Mouse (Mus musculus): ENCODE measurements around the gene Mid1.
"Not testable (repeated sequence)": the region's sequence is repeated elsewhere in the genome, so short reads cannot be mapped to it uniquely, and the experiment has no call there.

Mid1 gene

DNA sequence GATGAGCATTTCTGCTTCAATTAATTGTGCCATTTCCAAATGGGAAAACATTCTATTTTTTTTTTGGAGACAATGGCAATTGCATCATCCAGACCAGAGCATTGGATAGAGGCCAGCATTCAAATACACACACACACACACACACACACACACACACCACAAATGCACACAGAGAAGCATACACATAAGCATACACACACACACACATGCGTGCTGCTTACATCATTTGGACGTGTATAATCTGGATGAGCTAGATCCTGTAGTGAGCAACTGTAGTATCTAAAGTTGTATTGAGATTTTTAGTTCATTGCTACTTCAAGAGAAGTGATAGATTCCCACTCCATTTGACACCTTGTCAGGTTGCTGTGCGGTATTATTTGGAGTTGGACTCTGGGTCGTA is 289.5 kb downstream of the Mid1 start:
- peak; percentile 23 to 44 for DNase-seq

DNA sequence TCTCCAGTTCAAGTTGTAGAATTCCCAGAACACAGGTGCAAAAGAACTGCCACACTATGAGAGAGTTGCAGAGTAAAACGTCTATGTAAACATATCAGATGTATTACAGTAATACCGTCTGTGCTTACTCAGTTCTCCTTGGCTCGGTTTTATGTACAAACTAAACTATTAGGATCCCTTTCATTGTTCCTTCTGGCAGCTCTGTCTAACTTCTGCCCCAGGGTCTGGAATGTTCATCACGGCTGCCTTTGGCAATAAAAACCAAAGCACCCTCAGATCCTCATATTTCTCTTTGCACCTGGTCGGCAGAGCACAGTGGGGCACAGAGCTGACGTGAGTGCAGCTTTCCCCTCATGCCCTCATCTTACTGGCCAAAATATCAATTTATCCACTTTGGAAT is 290.0 kb downstream of the Mid1 start:
- DNase-seq = peak; percentile 28 to 39

DNA sequence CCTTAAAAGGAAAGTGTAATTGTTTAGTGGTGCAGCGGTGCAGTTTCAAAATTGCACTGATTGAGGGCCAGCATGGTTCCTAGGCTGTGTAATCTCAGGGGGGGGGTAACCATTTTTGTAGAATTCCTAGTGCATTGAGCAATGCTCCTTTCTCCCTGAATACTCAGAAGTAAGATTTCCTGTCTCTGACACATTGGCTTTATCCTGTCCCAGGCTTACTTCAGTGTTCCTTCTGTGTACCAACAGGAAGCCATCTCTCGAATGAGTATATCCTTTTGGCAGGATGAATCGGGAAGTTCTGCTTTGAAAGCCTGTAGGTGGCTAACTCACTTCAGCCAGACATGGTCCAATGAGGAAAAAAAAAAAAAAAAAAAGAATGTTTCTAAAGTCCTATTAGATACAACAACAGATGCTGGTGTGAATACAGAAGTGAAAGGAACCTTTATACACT is 290.7 kb downstream of the Mid1 start:
- DNase-seq = peak; percentile 22 to 42

DNA sequence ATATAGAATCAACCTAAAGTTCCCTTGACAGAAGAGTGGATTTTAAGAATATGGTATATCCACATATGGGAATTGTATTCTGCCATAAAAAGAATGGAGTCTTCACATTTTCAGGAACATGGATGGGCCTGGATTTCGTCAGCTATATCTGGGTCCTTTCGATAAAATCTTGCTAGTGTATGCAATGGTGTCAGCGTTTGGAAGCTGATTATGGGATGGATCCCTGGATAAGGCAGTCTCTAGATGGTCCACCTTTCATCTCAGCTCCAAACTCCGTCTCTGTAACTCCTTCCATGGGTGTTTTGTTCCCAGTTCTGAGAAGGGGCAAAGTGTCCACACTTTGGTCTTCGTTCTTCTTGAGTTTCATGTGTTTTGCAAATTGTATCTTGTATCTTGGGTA is 291.3 kb downstream of the Mid1 start:
- peak in 1 of 2 experiments; percentile 14 for DNase-seq

DNA sequence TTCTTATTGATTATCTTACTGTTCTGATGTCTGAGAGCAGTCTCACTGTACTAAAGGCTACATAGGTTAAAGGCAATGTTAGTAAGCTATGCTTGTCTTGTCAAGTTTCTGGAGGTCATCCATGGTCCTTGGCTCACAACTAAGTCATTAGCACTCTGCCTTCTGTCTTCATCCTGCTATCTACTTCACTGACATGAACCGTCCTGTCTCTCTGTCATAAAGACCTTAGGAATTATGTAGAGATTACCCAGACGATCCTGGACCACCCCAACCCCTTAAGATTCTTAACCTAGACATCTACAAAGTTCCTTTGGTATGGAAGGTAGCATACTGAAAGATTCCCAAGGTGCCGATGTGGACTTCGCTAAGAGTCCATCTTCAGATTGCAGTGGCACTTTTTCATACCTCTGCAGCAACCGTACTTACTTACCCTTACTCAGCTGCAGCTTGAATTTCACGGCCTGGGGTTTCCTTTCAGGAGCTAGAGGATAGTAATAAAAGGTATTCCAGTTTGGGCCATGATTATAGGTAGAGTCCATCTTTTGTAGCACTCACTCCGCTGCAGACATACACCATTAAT is 292.9 kb downstream of the Mid1 start:
- peak in 1 of 2 experiments; percentile 50 for DNase-seq

DNA sequence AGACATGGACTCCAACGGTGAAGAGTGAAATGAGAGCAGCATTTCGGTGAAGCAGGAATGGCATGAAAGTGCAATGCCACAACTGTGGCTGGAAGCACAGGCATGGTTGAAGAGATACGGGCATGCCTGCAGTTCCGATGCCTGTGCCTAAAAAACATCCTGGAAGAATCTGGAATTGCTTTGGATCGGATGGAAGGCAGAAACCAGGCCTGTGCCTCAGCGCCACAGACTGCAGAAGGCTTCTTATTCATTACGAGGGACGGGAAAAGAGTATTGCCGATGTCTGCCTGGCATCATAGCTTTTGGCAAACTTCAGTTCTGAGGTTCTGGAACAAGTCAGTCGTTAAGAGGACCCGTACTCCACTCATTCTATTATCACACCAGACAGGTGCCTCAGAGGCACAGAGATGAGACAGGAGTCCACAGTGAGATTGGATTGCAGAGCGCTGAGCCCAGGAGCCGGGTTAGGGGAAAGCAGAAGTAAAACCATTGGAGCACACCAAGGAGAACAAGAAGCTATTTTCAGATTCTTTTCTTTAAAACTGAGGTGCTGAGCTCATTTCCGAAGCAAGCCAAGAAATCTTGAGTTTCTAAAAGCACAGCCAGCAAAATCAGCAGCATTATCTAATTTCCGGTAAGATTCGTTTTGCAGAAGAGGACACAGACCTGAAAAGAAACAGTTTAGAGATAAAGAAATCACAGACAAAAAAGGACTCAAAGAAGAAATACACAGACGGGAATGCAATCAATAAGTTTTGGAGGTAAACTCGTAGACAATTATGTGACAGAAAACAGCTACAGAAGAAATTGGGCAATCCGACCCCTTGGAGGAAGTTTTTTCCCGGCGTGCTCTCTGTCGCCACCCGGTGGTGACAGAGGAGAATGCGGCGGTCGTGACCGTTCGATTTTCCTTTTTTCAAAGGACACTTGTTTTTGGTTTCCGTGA is 293.7 kb downstream of the Mid1 start:
- DNase-seq = peak; percentile 81 to 90

DNA sequence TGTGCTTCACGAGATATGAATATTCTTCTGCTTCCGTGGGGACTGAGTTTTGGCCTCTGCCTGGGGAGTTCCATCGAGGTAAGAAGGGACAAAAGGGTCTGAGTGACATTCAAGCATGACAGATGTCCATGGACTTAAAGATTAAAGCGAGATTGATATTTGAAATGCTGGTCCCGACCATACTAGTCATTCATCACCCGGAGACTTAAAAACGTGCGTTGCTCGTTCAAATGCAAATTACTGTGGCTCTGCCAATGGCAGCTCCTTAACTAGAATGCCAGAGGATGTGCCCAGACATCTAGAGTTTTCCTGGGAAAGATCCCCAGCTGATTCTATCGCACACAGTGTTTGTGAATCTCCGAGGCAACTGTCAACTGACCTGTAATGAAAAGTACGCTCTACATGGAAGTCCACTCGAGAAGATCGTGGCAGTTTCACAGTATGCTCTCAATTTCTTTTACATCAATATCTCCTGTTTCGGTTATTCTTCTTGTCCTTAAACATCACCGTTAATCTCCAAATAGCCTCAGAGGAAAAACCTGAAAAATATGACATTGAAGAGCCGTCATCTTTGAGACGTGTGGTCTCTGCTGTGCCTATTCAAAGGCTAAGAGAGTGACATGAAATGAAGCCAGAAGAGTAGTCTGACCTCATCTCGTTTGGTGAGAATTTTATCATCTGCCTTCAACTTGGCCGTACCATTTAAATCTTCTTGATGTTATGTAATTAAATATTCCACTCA is 294.6 kb downstream of the Mid1 start:
- DNase-seq = peak; percentile 19 to 49

DNA sequence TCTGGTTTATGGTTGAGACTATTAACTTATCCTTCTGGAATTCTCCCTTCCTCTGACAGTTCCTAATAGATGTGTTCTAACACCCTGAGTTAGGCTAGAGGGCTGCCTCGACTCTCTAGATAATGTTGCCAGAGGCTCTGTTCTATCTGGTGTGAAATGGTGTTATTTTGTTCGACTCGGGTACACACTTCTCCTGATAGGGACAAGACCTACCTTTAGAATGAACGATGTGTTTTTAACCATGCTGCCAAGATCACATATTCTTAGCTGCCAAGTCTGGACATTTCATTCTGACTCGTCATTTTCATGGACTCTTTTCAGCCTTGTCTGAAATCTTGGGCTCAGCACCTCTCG is 295.2 kb downstream of the Mid1 start:
- peak; percentile 14 to 32 for DNase-seq

DNA sequence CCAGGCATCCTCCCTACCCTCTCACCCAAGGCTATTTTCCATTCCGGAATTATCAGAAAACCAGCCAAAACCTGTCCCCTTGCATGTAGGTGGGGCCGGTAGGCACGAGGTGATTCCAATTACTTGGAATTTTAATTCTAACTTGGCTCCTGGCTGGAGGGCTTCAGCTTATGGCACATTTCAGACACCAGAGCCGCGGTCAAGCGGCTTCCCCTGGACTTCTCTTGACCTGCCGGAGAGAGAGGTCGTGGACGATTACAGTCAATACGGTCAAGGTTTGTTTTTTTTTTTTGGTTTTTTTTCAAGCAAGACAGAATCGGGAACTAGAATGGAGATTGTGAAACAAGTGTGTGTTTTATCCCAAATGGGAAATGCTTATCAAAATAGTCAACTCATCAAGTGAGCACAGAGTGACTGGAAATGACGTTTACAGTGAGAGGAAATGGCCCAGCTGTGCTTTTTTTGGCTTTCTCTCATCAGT is 295.9 kb downstream of the Mid1 start:
- DNase-seq = peak; percentile 50 to 54

DNA sequence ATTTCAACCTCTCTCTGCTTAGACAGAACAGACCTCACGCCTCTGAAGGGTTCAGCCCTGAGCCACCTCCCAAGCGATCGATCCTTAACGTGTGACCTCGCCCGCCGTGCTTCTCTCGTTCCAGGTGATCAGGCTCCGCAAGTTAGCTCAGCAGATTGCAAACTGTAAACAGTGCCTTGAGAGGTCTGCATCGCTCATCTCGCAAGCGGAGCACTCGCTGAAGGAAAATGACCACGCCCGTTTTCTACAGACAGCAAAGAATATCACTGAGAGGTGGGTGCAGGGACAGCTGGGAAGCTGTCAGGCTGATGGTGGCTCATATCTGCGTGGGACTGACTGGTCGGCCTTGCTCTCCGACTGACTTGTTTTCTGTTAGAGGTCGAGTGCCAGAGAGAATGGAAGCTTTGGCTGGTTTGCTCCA is 296.8 kb downstream of the Mid1 start:
- DNase-seq = peak; percentile 53 to 61

DNA sequence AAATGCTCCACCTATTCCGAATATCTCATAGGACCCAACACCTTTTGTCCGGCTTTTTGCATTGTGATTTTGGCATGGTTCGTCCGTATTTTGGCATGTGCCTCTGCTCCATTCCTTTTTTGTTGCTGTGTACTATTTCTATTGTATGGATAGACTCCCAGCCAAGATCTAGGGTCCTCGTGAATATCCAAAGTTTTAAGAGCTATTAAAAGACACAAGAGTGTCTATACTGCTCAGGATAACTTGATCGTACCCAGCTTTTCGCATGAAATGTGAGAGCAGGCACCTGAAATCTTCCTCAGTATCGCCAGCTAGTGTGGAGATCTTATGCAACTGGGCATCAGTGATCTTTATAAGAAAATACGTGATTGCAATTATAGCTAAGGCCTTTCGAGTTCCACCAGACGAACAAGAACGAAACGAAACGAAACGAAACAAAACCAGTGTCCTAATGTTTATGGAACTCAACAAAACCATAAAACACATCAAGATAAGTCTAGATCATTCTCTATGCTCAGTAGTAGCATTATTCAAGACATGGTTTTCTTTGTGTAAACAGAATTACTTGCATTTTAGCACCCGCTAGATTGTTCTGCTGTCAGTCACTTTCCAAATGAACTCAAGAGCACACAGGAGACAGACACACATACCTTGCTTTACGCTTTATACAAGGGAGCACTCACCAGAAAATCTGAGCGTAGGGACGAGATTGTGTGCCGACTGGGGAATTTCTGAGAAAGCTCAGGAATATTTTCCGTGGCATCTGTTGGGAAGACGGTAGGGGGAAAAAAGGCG is 297.8 kb downstream of the Mid1 start:
- DNase-seq = peak; percentile 19 to 24

DNA sequence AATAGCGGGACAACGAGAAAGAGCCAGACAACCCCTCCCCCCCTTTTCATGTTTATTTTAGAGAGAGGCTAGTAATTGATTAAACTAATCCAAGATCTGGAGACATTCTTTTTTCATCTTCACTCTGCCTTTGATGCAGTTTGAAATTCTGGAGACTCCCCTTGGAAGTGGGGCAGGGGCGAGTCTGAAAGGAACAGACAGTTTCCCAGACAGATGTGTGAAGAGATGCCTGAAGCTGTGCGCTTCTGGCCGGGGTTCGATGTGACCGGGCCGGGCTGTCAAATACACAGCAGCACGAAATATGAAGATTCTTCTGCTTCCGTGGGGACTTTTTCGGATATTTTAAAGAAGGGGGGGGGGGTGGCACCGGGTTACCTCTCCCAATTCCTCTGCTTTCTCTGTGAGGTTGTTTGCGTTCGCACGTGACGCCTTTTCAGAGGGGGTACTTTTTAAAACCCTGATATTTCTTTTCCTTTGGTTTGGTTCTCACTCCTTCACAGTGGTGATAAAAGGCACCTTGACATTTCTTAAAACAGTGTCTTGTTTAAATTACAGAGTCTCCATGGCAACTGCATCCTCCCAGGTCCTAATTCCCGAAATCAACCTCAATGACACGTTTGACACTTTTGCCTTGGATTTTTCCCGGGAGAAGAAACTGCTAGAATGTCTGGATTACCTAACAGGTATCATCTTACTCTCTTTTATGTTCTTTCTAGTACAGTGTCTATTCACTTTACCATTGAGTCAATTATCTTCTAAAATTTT is 298.6 kb downstream of the Mid1 start:
- DNase-seq = peak; percentile 36 to 44

DNA sequence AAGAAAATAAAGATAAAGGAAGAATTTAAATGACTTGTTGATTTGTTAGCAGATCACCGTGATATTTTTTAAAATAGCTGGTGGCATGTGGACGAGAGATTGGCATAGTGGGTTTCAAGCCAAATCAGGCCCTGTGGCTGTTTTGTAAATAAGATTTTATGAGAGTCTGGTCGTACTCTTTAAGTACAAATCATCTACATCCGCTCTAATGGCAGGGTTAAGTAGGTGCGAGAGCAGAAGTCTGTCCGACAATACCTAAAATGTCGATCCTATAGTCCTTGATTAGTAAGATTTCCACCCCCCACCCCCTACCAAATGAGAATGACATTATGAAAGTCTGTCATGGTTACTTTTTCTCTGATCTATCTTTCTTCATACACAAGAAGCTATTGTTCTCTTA is 299.3 kb downstream of the Mid1 start:
- DNase-seq = peak in 1 of 2 experiments; percentile 14

DNA sequence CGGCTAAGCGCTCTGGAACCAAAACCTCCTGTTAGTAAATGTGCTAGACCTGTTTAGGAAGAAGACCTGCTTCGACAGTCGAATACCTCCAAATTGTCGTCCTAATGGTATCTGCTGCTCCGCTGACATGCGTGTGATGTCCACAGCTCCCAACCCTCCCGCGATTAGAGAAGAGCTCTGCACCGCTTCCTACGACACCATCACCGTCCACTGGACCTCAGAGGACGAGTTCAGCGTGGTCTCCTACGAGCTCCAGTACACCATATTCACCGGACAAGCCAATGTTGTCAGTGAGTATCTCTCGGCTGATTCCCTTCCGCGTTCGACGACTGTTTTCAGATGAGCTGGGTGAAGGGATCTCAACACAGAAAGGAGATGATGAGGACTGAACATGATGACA is 299.9 kb downstream of the Mid1 start:
- peak; percentile 45 to 56 for DNase-seq

DNA sequence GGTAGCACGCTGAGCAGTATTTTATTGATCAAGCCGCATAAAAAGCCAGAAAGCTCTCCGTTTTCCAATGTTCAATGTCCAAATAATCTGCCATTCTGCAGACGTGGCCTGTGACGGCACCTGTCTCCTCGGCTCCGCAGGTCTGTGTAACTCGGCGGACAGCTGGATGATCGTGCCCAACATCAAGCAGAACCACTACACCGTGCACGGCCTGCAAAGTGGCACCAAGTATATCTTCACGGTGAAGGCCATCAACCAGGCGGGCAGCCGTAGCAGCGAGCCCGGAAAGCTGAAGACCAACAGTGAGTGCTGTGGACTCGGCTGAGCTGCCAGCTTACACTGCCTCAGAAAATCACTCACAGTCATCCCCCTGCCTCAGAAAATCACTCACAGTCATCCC is 300.8 kb downstream of the Mid1 start:
- DNase-seq = peak; percentile 63 to 68

DNA sequence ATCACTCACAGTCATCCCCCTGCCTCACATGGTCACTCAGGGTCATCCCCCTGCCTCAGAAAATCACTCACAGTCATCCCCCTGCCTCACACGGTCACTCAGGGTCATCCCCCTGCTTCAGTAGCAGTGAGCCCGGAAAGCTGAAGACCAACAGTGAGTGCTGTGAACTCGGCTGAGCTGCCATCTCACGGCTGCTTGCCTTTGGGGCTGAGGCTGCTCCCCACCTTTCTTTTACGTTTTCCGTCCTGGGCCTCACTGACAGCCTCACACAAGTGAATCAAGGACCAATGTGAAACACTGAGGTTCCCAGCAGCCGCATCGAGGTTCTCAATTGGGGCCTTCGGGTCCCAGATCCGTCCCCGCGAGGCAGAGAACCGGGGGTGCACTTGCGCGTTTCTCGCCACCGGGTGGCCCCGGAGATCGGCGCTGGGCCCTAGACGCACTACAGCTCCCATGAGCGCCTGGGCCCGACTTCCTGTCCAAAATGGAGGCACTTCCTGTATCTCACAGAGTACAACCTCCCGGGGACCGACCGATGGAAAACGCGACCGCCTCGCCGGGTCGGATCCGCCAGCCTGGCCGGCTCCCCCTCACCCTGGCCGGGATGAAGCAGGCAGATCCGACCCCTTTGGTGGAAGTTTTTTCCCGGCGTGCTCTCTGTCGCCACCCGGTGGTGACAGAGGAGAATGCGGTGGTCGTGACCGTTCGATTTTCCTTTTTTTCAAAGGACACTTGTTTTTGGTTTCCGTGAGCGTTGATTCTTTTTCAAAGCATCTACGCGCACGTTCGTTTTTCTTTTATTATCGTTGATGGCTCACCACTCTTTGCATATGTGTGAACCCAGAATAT is 301.7 kb downstream of the Mid1 start:
- peak; percentile 92 to 93 for DNase-seq

DNA sequence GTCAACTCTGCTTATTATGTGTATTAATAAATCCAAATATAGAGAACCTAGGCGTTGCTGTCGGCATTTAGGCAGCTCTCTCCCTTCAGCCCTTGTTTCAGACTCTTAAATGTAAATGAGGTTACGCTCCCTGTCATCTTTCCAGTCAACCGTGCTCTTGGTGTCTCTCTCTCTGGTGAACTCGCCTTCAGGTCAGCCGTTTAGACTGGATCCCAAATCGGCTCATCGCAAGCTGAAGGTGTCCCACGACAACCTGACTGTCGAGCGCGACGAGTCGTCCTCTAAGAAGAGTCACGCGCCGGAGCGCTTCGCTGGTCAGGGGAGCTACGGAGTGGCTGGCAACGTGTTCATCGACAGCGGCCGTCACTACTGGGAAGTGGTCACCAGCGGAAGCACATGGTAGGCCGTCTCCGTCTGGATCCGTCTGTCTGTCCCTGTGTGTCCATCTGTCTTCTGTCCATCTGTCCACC is 302.4 kb downstream of the Mid1 start:
- peak; percentile 70 to 75 for DNase-seq

DNA sequence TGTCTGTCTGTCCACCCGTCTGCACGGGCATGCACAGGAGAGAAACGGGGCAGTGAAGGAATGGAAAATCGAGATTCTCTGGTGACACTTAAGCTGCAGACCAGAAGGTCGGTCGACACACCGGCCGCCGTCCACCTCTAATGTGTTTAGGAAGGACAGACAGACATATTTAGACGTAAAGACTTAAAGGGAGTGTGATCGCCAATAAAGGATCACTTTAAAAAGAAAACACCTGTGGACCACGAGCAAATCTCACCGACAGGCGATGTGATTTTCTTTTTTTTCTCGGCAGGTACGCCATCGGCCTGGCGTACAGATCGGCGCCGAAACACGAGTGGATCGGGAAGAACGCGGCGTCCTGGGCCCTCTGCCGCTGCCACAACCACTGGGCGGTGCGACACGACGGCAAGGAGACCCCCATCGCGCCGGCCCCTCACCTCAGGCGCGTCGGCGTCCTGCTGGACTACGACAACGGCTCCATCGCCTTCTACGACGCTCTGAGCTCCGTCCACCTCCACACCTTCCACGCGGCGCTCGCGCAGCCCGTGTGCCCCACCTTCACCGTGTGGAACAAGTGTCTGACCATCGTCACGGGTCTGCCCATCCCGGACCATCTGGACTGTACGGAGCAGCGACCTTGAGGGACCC is 303.7 kb downstream of the Mid1 start:
- peak; percentile 64 to 74 for DNase-seq

DNA sequence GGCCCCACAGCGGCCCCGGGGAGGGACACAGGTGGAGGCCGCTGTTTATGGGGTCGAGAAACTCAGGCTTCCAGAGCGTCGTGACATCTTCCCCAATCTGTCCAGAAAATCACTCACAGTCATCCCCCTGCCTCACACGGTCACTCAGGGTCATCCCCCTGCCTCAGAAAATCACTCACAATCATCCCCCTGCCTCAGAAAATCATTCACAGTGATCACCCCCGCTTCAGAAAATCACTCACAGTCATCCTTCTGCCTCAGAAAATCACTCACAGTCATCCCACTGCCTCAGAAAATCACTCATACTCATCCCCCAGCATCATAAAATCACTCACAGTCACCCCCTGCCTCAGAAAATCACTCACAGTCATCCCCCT is 304.2 kb downstream of the Mid1 start:
- DNase-seq = not testable (repeated sequence)

All from lung, postnatal 4 days (tissue).